Mouse (Mus musculus) layer of hippocampus, postnatal 14 days (tissue): ENCODE data around the gene Srebf2. TPM values are rescaled to one million over a fixed set of nuclear protein-coding genes. Genes with fewer than 3 reads are reported as not detected.

Experiments used
- DNase-seq, 2 experiments: peaks; one replicate each; pipeline ENCODE4 v3.0.0; 2021 to 2022; ENCODE audit warnings: low spot score in 2 of 2, mixed read lengths in 1 of 2
- total RNA-seq, 2 experiments: library from RNA; stranded (reverse); gene quantifications; 2 replicates each; pipeline ENCODE4 v1.2.3; 2021

The Srebf2 gene
- total RNA-seq, 2 experiments from 2014 or later, result 187 to 189 TPM

GRCm38 (mm10) chr15:82206365-82207104 is 59.6 kb downstream of the Srebf2 start:
- peak; percentile 53 to 69 for DNase-seq

GRCm38 (mm10) chr15:82207105-82207459 is 60.1 kb downstream of the Srebf2 start:
- DNase-seq, result no peak

- DNase-seq, result no peak
Observed at GRCm38 (mm10) chr15:82207504-82208219, 60.7 kb downstream of the Srebf2 start.

- no peak for DNase-seq
Observed at GRCm38 (mm10) chr15:82208307-82208706, 61.3 kb downstream of the Srebf2 start.

GRCm38 (mm10) chr15:82209295-82210050 is 62.5 kb downstream of the Srebf2 start:
- no peak for DNase-seq

GRCm38 (mm10) chr15:82210801-82211200 is 63.8 kb downstream of the Srebf2 start:
- no peak for DNase-seq

GRCm38 (mm10) chr15:82211281-82211680 is 64.3 kb downstream of the Srebf2 start:
- DNase-seq, result no peak

- no peak for DNase-seq
Observed at GRCm38 (mm10) chr15:82211911-82212751, 65.2 kb downstream of the Srebf2 start.

- DNase-seq, result no peak
Observed at GRCm38 (mm10) chr15:82212752-82213063, 65.7 kb downstream of the Srebf2 start, which contains the start of gene Shisa8. Gene Shisa8, minus strand, starts transcription at chr15:82212815.

GRCm38 (mm10) chr15:82213222-82213621 is 66.2 kb downstream of the Srebf2 start:
- no peak for DNase-seq

GRCm38 (mm10) chr15:82215332-82216046 is 68.5 kb downstream of the Srebf2 start:
- no peak for DNase-seq

- no peak for DNase-seq
Observed at GRCm38 (mm10) chr15:82216142-82216827, 69.3 kb downstream of the Srebf2 start.

- DNase-seq, result no peak
Observed at GRCm38 (mm10) chr15:82217039-82217438, 70.1 kb downstream of the Srebf2 start.

- no peak for DNase-seq
Observed at GRCm38 (mm10) chr15:82217980-82218379, 71.0 kb downstream of the Srebf2 start.

GRCm38 (mm10) chr15:82218778-82219666 is 72.0 kb downstream of the Srebf2 start:
- no peak for DNase-seq

GRCm38 (mm10) chr15:82220003-82220675 is 73.2 kb downstream of the Srebf2 start:
- DNase-seq, result no peak

GRCm38 (mm10) chr15:82221104-82221860 is 74.3 kb downstream of the Srebf2 start:
- no peak for DNase-seq
